Mouse (Mus musculus): ENCODE data around the gene Klhl26. TPM values are rescaled to one million over a fixed set of nuclear protein-coding genes. Genes with fewer than 3 reads are reported as not detected.

Gene Klhl26
- polyA plus RNA-seq, 1 experiment from 2014 or later = 9.2 TPM

DNA sequence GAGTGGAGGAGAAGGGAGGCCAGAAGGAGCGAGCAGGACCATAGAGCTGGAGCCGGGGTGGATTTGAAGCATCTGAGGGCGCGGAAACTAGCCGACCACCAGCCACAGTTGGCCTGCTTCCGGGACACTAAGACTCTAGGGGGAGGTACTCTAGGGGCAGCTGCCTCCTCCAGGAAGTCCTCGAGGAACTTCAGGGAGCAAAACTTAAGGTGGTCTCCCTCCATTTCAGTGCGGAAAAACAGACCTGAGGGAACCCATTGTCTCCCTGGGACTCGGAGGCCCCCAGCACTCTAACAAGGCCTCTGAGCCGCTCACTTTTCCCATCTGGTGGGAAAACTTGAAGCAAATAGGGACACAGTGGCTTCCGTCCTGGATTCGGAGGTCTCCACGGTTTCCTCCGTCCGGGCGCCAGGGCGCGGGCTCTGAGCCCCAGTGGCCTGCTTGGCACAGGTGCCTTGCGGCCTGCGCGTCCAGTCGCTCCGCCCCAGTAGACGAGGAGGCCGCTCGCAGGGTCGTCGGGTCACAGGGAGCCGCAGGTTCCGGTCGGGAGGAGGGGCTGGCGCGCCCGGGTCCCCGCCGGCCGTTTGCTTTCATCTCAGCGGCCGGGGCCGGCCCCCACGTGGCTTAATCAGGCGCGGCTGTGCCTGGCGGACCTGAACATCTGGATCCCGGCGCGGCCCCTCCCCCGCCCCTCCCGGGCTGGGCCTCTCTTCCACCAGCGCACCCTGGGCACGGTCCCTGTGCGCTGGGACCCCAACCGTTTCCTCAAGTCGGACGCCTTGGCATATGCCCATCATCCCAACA, 11.4 kb upstream of the Klhl26 start:
- peak overlapping the region; percentile 70 for H3K4me2 ChIP-seq
- H3K27ac ChIP-seq (ENCODE audit: low read depth, low read length) = no peak overlapping the region
- peak overlapping the region; percentile 46; the same call in 1 of the 2 replicates for H3K9ac ChIP-seq (ENCODE audit: low read depth, low read length)
- H3K27me3 ChIP-seq (ENCODE audit: control insufficient read depth, insufficient read depth, low read length) = peaks cover 98% of the 10 kb centered on the region
- 0 out of 2 replicates have a peak, but pooled peaks have one; percentile 33 for ATAC-seq (replicated peaks; ENCODE audit: insufficient number of reproducible peaks, low FRiP score, low TSS enrichment)
- H3K4me3 ChIP-seq (ENCODE audit: low read depth, low read length) = peak overlapping the region; percentile 46
- no peaks in the 10 kb centered on the region for H3K36me3 ChIP-seq (ENCODE audit: control insufficient read depth, insufficient read depth, low read length)
- WGBS (ENCODE audit: insufficient replicate concordance) = 3% methylated on average over 55 of the region's 55 CpGs
- no peaks in the 10 kb centered on the region for H3K9me3 ChIP-seq (replicated peaks; ENCODE audit: control insufficient read depth, low read length)
- peaks cover 36% of the 10 kb centered on the region for H3K4me1 ChIP-seq (ENCODE audit: control insufficient read depth, insufficient read depth, low read length)

DNA sequence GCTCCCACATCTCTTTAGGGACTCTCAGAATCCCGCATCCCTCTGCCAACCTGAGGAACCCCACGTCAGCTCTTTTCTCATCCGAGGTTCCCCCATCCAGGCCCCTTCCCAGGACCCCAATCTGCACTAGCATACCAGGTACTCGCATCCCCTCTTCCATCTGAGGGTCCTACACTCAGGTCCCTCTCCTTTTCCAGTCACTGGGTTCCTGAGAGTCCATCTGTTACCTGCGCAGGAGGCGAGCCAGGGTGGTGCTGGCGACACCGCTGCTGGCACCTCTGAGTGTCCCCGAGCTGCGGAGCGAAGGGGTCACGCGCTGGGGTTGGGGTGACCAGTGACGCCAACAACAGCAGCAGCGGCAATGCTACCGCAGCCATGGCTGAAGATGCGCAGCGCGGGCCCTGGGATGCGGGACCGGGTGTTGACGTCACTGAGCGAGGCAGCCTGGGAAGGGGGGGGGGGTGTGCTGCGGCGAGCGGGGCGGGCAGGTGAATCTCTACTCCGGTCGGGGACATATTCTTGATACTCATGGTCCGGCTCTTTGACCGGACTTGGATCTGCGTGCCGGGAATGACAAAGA, 10.3 kb upstream of the Klhl26 start, which contains the start of gene Tmem59l:
Gene Tmem59l (minus strand): TSS at position 418 of the 580 bp plus-strand sequence.
- no peak for ATAC-seq (replicated peaks; ENCODE audit: insufficient number of reproducible peaks, low FRiP score, low TSS enrichment)
- Histone ChIP-seq H3K27me3 (ENCODE audit: control insufficient read depth, insufficient read depth, low read length) (peaks cover 94% of the 10 kb centered on the region), H3K4me3 (ENCODE audit: low read depth, low read length) (peak within 1 kb of the TSS; percentile 46), H3K36me3 (ENCODE audit: control insufficient read depth, insufficient read depth, low read length) (no peaks in the 10 kb centered on the region), H3K27ac (ENCODE audit: low read depth, low read length) (no peak within 1 kb of the TSS), H3K4me2 (peak within 1 kb of the TSS; percentile 70), H3K4me1 (ENCODE audit: control insufficient read depth, insufficient read depth, low read length) (peaks cover 29% of the 10 kb centered on the region), H3K9ac (ENCODE audit: low read depth, low read length) (peak within 1 kb of the TSS; percentile 46; the same call in 1 of the 2 replicates), H3K9me3 (replicated peaks; ENCODE audit: control insufficient read depth, low read length) (no peaks in the 10 kb centered on the region)
- WGBS (ENCODE audit: insufficient replicate concordance) = 5% methylated on average over 33 of the region's 33 CpGs

DNA sequence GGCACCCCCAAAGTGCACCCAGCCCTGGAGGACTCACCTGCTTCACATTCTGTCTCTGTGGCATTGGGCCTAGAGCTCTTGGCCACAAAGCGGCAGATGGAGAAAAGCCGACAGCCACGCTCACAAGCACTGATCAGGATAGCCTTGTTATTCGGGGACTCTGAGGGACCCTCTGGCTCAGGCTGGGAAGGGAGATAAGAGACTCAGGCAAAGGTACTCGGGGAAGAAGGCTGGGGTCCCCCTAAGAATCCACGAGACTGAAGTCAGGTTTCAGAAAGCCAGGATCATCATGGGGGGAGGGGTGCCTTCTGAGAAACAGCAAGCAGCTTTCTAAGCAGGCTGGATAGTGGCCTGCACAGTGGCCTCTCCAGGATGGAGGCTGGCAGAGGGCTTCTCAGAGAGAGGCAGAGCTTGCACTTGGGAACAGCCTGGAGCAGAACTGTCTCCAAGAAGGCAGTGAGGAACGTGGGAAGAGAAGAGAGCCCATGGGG, 9.5 kb upstream of the Klhl26 start:
- Histone ChIP-seq H3K4me2 (no peak overlapping the region), H3K9ac (ENCODE audit: low read depth, low read length) (no peak overlapping the region)
- 30% methylated on average over 7 of the region's 7 CpGs for WGBS (ENCODE audit: insufficient replicate concordance)

DNA sequence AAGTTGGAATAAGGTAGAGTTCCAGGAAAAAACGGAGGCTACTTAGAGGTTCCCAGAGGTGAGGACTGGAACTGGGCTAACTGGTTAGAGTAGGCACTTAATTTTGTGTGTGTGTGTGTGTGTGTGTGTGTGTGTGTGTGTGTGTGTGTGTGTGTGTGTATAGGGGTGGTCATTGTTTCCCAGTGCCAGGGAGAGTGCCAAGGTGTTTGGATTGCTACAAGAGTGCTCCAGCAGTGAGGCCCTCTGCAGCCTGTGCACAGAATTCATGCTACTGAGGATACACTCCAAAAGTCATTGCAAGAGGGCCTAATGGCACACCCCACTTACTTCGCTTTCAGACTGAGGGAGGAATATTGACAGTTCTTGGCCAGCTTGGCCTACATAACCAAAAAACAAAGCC, 6.2 kb upstream of the Klhl26 start:
- peaks cover 70% of the 10 kb centered on the region for H3K27me3 ChIP-seq (ENCODE audit: control insufficient read depth, insufficient read depth, low read length)
- no peak overlapping the region for H3K4me2 ChIP-seq
- H3K9me3 ChIP-seq (replicated peaks; ENCODE audit: control insufficient read depth, low read length) = no peaks in the 10 kb centered on the region
- WGBS (ENCODE audit: insufficient replicate concordance) = 37% methylated on average over 2 of the region's 2 CpGs
- H3K27ac ChIP-seq (ENCODE audit: low read depth, low read length) = no peak overlapping the region
- no peak overlapping the region for H3K4me3 ChIP-seq (ENCODE audit: low read depth, low read length)
- H3K4me1 ChIP-seq (ENCODE audit: control insufficient read depth, insufficient read depth, low read length) = peaks cover 4% of the 10 kb centered on the region
- no peak overlapping the region for H3K9ac ChIP-seq (ENCODE audit: low read depth, low read length)
- no peaks in the 10 kb centered on the region for H3K36me3 ChIP-seq (ENCODE audit: control insufficient read depth, insufficient read depth, low read length)
- ATAC-seq (replicated peaks; ENCODE audit: insufficient number of reproducible peaks, low FRiP score, low TSS enrichment) = no peak

More for the DNA sequence above, 9.5 kb upstream of the Klhl26 start:
- Histone ChIP-seq H3K27me3 (ENCODE audit: control insufficient read depth, insufficient read depth, low read length) (peaks cover 89% of the 10 kb centered on the region), H3K4me1 (ENCODE audit: control insufficient read depth, insufficient read depth, low read length) (peaks cover 29% of the 10 kb centered on the region), H3K9me3 (replicated peaks; ENCODE audit: control insufficient read depth, low read length) (no peaks in the 10 kb centered on the region), H3K27ac (ENCODE audit: low read depth, low read length) (no peak overlapping the region), H3K36me3 (ENCODE audit: control insufficient read depth, insufficient read depth, low read length) (no peaks in the 10 kb centered on the region), H3K4me3 (ENCODE audit: low read depth, low read length) (no peak overlapping the region)
- no peak for ATAC-seq (replicated peaks; ENCODE audit: insufficient number of reproducible peaks, low FRiP score, low TSS enrichment)

DNA sequence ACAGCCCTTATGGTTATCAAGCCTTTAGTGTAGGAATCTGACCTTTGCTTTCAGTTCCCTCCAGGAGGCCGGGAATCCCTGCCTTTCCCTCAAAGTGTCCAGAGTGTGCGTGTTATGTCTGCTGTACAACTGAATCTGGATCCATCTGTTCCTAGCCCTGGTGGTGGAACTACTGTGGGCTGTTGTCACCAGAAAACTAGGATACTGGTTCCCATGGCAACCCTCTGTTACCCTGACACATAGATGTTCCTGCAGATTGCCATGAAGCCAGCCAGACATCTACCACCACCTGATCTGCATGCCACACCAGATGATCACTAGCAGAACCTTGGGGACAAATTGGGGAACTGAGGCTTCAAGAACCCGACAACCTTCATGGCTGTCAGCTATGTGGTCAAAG, 5.1 kb upstream of the Klhl26 start:
- H3K4me1 ChIP-seq (ENCODE audit: control insufficient read depth, insufficient read depth, low read length) = peaks cover 4% of the 10 kb centered on the region
- 61% methylated on average over 3 of the region's 3 CpGs for WGBS (ENCODE audit: insufficient replicate concordance)
- H3K27me3 ChIP-seq (ENCODE audit: control insufficient read depth, insufficient read depth, low read length) = peaks cover 62% of the 10 kb centered on the region
- no peak overlapping the region for H3K4me3 ChIP-seq (ENCODE audit: low read depth, low read length)
- H3K9me3 ChIP-seq (replicated peaks; ENCODE audit: control insufficient read depth, low read length) = no peaks in the 10 kb centered on the region
- no peak overlapping the region for H3K4me2 ChIP-seq
- no peak overlapping the region for H3K27ac ChIP-seq (ENCODE audit: low read depth, low read length)
- ATAC-seq (replicated peaks; ENCODE audit: insufficient number of reproducible peaks, low FRiP score, low TSS enrichment) = no peak
- no peak overlapping the region for H3K9ac ChIP-seq (ENCODE audit: low read depth, low read length)
- H3K36me3 ChIP-seq (ENCODE audit: control insufficient read depth, insufficient read depth, low read length) = no peaks in the 10 kb centered on the region

DNA sequence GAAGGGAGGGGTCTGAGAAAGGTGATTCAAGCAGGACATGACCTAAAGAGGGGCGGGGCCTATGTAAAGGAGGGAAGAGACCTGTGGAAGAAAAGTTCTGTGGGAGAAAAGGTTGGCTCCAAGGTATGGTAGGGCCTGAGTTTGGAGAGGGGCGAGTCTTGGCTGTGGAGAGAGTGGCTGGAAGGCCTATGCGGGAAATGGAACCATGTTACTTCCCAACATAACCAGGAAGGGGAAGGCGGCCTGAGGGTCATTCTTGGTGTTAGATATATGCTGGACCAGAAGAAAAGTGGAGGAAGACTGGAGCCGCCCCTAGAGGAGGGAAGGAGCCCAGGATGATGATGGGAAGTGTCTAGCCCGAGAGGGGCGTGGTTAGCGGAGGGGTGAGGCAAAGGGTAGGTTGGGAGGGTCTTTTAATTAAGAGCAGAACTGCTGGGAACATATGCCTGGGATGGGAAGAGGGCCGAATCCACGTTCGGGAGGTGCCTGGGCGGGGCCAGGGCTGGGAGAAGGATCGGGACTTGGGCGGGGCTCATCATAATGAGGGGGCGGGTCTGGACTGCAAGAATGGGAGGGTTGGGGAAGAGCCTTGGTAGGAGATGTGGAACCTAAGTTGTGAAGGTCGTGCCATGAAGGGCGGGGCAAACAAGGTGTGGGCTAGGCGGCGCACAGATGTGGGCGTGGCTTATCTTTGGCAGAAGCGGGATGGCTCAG, 658 bp upstream of the Klhl26 start:
- no peaks in the 10 kb centered on the region for H3K9me3 ChIP-seq (replicated peaks; ENCODE audit: control insufficient read depth, low read length)
- peaks cover 21% of the 10 kb centered on the region; the same call in 1 of the 2 replicates for H3K27me3 ChIP-seq (ENCODE audit: control insufficient read depth, insufficient read depth, low read length)
- peak; percentile 51 for ATAC-seq (replicated peaks; ENCODE audit: insufficient number of reproducible peaks, low FRiP score, low TSS enrichment)
- H3K4me2 ChIP-seq = peak overlapping the region; percentile 93
- peaks cover 9% of the 10 kb centered on the region for H3K4me1 ChIP-seq (ENCODE audit: control insufficient read depth, insufficient read depth, low read length)
- peak overlapping the region; percentile 12; the same call in 1 of the 2 replicates for H3K27ac ChIP-seq (ENCODE audit: low read depth, low read length)
- H3K36me3 ChIP-seq (ENCODE audit: control insufficient read depth, insufficient read depth, low read length) = no peaks in the 10 kb centered on the region
- 2% methylated on average over 21 of the region's 21 CpGs for WGBS (ENCODE audit: insufficient replicate concordance)
- H3K4me3 ChIP-seq (ENCODE audit: low read depth, low read length) = peak overlapping the region; percentile 85
- H3K9ac ChIP-seq (ENCODE audit: low read depth, low read length) = no peak overlapping the region

DNA sequence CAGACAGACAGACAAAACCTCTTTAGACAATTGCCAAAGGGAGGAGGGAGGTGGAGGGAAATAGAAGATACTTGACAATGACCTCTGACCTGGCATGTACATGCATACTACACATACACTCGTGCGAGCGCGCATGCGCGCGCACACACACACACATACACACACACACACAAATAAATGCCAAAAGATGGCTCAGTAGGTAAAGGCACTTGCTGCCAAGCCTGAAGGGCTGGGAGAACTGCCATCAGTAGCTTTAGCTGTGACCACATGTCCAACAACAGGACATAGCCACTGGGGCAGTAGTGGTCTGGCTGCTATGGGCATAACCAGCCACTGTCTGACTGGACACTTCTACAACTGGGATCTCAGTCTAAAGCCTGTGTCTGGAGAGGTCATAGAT, 4.9 kb downstream of the Klhl26 start:
- ATAC-seq (replicated peaks; ENCODE audit: insufficient number of reproducible peaks, low FRiP score, low TSS enrichment) = no peak
- WGBS (ENCODE audit: insufficient replicate concordance) = 98% methylated on average over 7 of the region's 7 CpGs
- Histone ChIP-seq H3K27me3 (ENCODE audit: control insufficient read depth, insufficient read depth, low read length) (no peaks in the 10 kb centered on the region), H3K4me3 (ENCODE audit: low read depth, low read length) (no peak overlapping the region), H3K9ac (ENCODE audit: low read depth, low read length) (no peak overlapping the region), H3K4me2 (no peak overlapping the region), H3K27ac (ENCODE audit: low read depth, low read length) (no peak overlapping the region), H3K36me3 (ENCODE audit: control insufficient read depth, insufficient read depth, low read length) (no peaks in the 10 kb centered on the region), H3K9me3 (replicated peaks; ENCODE audit: control insufficient read depth, low read length) (no peaks in the 10 kb centered on the region), H3K4me1 (ENCODE audit: control insufficient read depth, insufficient read depth, low read length) (peaks cover 40% of the 10 kb centered on the region)

DNA sequence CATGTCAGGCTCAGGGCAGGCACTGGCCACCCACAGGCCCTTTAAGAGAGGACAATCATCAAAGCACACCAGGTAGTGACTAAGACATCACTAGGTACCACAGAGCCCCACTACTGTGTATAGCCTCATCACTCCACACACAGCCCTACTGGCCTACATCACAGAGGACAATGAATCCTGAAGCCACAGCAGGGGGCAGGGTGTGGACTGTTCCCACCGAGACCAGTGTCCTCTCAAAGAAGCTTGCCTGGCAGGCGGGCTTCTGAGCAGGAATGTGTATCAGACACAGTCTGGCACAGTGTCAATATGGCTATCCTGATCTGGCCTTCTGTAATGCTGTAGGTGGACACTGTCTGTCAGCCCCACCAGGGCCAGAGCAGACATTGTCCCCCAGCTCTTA, 6.8 kb downstream of the Klhl26 start:
- Histone ChIP-seq H3K4me1 (ENCODE audit: control insufficient read depth, insufficient read depth, low read length) (peaks cover 42% of the 10 kb centered on the region), H3K9me3 (replicated peaks; ENCODE audit: control insufficient read depth, low read length) (no peaks in the 10 kb centered on the region), H3K9ac (ENCODE audit: low read depth, low read length) (no peak overlapping the region), H3K27me3 (ENCODE audit: control insufficient read depth, insufficient read depth, low read length) (no peaks in the 10 kb centered on the region), H3K36me3 (ENCODE audit: control insufficient read depth, insufficient read depth, low read length) (no peaks in the 10 kb centered on the region), H3K27ac (ENCODE audit: low read depth, low read length) (peak overlapping the region; percentile 25), H3K4me3 (ENCODE audit: low read depth, low read length) (no peak overlapping the region), H3K4me2 (peak overlapping the region; percentile 6; the same call in 1 of the 2 replicates)
- WGBS (ENCODE audit: insufficient replicate concordance) = 50% methylated on average over 2 of the region's 2 CpGs
- ATAC-seq (replicated peaks; ENCODE audit: insufficient number of reproducible peaks, low FRiP score, low TSS enrichment) = no peak

All from heart, embryonic 11.5 days (tissue).